Mouse (Mus musculus) megakaryocyte, embryonic 14.5 days (primary cell): ENCODE data around the gene Gapdh. TPM values are rescaled to one million over a fixed set of nuclear protein-coding genes. Genes with fewer than 3 reads are reported as not detected.

Experiments used
- H3K27me3 ChIP-seq: replicated peaks from 2 replicates; pipeline ENCODE3; 2012; ENCODE audit warnings: inconsistent platforms
- H3K36me3 ChIP-seq: replicated peaks from 2 replicates; pipeline ENCODE3; 2012; ENCODE audit warnings: low read length, inconsistent platforms, mixed read lengths
- H3K4me1 ChIP-seq: 2 replicates; pipeline ENCODE4 v1.6.1; 2012; ENCODE audit warnings: inconsistent platforms
- H3K4me3 ChIP-seq: replicated peaks from 2 replicates; pipeline ENCODE3; 2012; ENCODE audit warnings: moderate library complexity, mild to moderate bottlenecking, inconsistent platforms
- H3K9me3 ChIP-seq: 2 replicates; pipeline ENCODE4 v1.6.1; 2012; ENCODE audit warnings: inconsistent platforms
- FLI1 ChIP-seq: IDR thresholded peaks from 2 replicates; pipeline ENCODE4 v1.6.1; 2012; ENCODE audit warnings: low read length, inconsistent platforms, mixed read lengths
- GATA1 ChIP-seq: IDR thresholded peaks from 3 replicates; pipeline ENCODE4 v1.6.1; 2012; ENCODE audit warnings: mixed read lengths, low read length, inconsistent platforms, borderline replicate concordance
- polyA plus RNA-seq: library from polyadenylated mRNA; stranded (reverse); fragments of >175 nt; gene quantifications from 2 replicates; pipeline ENCODE4 v1.2.3, GENCODE M21; 2012; ENCODE audit warnings: low replicate concordance; ENCODE audit not compliant: insufficient read depth

The Gapdh gene
- polyA plus RNA-seq, 1 experiment, result 19,384 TPM

DNA sequence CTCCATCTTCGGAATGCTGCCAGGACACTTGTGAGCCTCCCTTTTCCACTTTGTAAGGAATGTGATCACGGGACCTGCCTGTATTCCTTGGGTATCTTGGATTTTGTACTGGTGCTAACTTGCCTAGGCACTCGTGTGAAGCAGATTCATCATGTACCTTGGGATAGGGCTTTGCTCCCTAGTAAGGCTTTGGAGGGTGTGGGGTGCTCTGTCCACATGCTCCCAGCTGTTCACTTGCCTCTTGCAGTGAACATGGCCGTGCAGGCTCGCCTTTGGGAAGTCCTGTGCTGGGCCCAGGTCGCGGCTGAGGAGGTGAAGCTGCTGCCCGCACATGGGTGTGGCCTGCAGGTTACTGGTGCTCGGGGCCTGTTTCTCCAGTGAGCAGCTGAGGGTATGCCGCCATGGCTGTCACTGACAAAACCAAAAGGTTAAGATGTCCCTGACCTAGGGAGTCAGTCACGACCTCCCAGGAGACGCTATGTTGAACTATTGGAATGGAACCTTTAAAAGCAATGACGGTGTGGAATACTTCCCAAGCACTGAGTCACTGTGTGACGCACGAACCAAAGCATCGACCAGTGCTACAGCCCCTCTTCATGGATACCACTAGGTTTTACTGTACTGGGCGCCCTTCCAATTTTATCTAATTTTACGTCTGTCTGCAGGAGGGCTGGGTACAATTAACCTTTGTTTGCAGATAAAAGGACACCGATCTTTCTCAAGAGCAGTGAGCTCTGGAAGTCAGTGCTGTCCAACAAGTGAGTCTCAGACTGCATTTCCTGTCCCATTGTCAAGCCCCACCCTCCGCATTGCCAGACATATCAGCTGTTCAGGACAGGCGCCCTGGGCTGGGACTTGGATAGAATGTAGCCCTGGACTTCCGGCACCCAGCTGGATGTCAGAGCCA, 5.2 kb downstream of the Gapdh start:
- H3K36me3 ChIP-seq, result peaks cover 82% of the 10 kb centered on the region

DNA sequence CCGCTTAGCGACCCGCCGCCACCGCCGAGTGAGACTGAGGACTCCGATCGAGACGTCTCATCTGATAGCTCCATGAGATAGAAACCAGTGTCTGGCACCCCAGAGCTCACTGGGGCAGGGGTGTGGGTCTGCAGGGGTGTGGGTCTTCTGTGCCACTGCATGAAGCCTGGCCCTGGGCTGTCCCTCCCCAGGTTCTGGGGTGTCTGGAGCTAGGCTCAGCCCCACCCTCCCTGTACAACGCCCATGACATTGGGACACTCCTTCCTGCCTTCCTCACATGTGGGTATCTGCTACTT, 5.8 kb downstream of the Gapdh start:
- TF ChIP-seq FLI1, result no peak
- no peak for TF ChIP-seq GATA1
- Histone ChIP-seq H3K4me1 (peaks cover 58% of the 10 kb centered on the region), H3K27me3 (no peaks in the 10 kb centered on the region), H3K4me3 (no peak overlapping the region), H3K9me3 (no peaks in the 10 kb centered on the region), H3K36me3 (peaks cover 88% of the 10 kb centered on the region)

More for the DNA sequence above, 5.2 kb downstream of the Gapdh start:
- TF ChIP-seq GATA1 (no peak), FLI1 (no peak)
- H3K4me3 ChIP-seq, result peak overlapping the region; percentile 47
- peaks cover 58% of the 10 kb centered on the region for H3K4me1 ChIP-seq
- no peaks in the 10 kb centered on the region for H3K27me3 ChIP-seq
- H3K9me3 ChIP-seq, result no peaks in the 10 kb centered on the region

DNA sequence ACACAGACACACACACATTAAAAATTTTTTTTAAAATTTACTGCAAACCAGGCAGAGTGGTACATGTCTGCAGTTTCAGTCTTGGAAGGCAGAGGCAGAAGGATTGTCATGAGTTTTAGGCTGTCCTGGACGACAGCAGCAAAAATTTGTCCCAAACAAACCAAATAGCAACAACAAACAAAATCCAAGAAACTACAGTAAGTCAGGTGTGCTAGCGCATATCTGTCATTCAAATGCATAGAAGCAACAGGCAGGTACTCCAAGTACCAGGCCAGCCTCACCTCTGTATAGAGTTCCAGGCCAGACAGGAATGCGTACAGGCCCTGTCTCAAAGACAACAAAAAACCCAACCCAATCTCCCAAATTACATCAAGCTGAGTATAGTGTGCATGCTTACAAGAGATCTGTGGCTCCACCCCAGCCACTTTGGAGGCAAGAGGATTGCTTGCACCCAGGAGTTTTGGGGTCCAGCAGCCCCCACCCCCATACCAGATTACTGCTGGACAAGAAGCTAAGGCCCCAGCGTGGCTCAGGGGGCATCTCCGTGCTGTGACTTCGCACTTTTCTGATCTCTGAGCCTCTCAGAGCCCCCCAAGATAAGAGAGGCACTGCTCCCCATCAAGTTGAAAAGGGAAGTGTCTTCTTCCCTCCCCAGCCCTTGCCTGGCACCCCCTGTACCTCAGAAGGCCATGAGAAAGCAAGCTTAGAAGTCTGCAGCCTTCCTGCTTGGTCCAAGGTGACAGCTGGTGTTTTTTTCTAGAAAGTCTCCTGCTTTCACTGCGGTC, 6.3 kb downstream of the Gapdh start:
- Histone ChIP-seq H3K4me3 (no peak overlapping the region), H3K27me3 (no peaks in the 10 kb centered on the region), H3K9me3 (no peaks in the 10 kb centered on the region), H3K4me1 (peaks cover 63% of the 10 kb centered on the region), H3K36me3 (peaks cover 91% of the 10 kb centered on the region)
- TF ChIP-seq GATA1, result no peak
- no peak for TF ChIP-seq FLI1

DNA sequence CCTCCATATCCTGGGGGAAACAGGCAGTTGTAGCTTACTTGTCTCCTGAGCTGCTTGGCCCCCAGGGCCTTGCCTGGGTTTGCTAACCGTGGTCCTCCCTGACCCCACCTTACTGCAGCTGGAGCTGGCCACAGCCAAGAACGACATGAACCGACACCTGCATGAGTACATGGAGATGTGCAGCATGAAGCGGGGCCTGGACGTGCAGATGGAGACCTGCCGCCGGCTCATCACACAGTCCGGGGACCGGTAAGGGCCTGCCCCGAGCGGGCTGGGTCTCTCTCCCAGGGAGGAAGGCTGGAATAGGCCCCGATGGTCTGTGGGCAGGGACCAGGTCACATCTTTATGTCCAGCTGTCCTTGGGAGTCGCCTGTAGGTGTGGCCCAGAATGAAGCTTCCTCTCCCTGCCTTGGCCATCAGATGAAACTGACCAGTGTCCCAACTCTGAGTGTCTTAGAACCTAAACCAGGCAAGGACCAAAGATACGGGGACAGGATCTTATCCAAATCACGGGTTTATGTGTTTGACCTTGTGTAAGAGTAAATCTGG, 7.2 kb downstream of the Gapdh start:
- TF ChIP-seq GATA1 (no peak), FLI1 (no peak)
- Histone ChIP-seq H3K9me3 (no peaks in the 10 kb centered on the region), H3K4me1 (peaks cover 62% of the 10 kb centered on the region), H3K4me3 (no peak overlapping the region), H3K27me3 (no peaks in the 10 kb centered on the region), H3K36me3 (peaks cover 88% of the 10 kb centered on the region)

DNA sequence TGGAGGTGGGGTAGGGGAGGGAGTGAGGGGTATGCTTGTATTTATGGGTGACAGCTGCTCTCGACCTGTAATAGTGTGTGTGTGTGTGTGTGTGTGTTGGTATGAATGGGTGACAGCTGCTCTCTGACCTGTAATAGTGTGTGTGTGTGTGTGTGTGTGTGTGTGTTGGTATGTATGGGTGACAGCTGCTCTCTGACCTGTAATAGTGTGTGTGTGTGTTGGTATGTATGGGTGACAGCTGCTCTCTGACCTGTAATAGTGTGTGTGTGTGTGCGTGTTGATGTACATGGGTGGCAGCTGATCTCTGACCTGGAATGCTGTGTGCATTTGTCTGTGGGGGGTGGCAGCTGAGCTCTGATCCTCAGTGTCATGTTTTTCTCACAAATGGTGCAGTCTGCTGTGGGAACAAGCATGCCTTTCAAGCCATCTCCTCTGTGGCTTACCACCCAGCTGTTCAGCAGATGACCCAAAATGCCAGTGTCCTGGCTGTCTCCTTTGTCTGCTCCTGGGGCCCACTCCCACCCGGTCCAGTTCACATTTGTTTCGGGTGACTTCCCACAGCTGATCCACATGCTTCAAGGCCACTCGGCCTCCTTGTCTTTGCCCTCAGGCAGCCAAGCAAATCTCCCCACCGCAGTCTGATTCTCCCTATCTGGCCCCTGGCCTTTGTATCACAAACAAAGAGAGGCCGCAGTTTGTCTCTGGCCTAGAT, 9.2 kb downstream of the Gapdh start:
- Histone ChIP-seq H3K9me3 (no peaks in the 10 kb centered on the region), H3K36me3 (peaks cover 92% of the 10 kb centered on the region), H3K4me1 (peaks cover 63% of the 10 kb centered on the region), H3K27me3 (no peaks in the 10 kb centered on the region), H3K4me3 (no peak overlapping the region)
- TF ChIP-seq FLI1 (no peak), GATA1 (no peak)

DNA sequence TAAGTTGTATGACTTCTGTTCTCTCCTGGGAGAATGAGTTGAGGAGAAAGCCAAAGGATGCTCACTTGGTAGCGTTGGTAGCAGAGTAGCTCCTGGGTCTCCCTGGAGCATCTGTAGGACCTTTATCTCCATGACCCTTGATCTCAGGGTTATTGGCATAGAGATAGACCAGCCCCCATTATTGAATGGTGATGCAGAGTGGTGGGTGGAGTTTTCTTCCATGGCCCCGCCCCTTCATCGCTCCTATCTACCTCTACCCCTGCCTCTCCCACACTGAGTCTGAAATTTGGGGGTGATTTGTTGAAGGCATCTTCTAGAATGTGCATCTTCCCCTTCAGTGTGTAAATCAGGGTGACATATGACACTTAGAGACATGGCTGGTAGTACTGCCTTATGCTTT, 9.8 kb downstream of the Gapdh start:
- TF ChIP-seq FLI1 (no peak), GATA1 (no peak)
- peaks cover 92% of the 10 kb centered on the region for H3K36me3 ChIP-seq
- no peaks in the 10 kb centered on the region for H3K9me3 ChIP-seq
- no peak overlapping the region for H3K4me3 ChIP-seq
- H3K27me3 ChIP-seq, result no peaks in the 10 kb centered on the region
- H3K4me1 ChIP-seq, result peaks cover 67% of the 10 kb centered on the region

DNA sequence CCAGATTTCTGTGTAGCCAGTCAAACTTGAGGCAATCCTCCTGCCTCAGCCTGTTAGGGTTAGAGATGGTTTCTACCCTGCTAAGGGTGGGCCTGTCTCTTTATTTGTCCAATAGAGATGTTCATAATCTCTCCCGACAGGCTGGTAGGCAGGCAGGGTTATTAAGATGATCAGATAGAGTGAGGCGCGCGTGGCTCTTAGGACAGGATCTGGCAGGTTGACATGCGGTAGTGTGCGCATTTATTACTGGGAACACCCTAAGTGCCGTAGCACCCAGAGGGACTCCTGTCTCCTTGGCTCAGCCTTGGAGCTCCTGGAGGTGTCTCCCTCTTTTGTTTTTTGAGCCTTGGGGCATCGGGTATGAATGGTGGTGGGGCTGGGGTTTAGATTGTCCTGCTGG, 11.0 kb downstream of the Gapdh start:
- no peaks in the 10 kb centered on the region for H3K9me3 ChIP-seq
- no peak overlapping the region for H3K4me3 ChIP-seq
- H3K4me1 ChIP-seq, result peaks cover 61% of the 10 kb centered on the region
- TF ChIP-seq GATA1 (no peak), FLI1 (no peak)
- H3K27me3 ChIP-seq, result no peaks in the 10 kb centered on the region
- H3K36me3 ChIP-seq, result peaks cover 91% of the 10 kb centered on the region

DNA sequence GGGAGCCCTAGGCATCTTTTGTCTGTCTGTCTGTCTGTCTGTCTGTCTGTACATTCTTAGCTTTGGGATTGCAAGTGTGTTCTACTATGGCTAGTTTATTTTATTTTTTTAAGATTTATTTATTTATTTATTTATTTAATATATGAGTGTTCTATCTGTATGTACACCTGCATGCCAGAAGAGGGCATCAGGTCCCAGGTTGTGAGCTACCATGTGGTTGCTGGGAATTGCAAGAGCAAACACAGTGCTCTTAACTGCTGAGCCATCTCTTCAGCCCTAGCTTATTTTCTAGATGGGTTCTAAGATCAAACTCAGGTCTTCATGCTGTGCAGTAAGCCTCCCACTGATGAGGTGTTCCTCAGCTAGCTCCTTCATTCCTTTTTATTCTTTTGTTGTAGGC, 11.7 kb downstream of the Gapdh start:
- H3K4me3 ChIP-seq, result no peak overlapping the region
- H3K9me3 ChIP-seq, result no peaks in the 10 kb centered on the region
- peaks cover 89% of the 10 kb centered on the region for H3K36me3 ChIP-seq
- TF ChIP-seq FLI1, result no peak
- TF ChIP-seq GATA1, result no peak
- H3K27me3 ChIP-seq, result no peaks in the 10 kb centered on the region
- H3K4me1 ChIP-seq, result peaks cover 59% of the 10 kb centered on the region

DNA sequence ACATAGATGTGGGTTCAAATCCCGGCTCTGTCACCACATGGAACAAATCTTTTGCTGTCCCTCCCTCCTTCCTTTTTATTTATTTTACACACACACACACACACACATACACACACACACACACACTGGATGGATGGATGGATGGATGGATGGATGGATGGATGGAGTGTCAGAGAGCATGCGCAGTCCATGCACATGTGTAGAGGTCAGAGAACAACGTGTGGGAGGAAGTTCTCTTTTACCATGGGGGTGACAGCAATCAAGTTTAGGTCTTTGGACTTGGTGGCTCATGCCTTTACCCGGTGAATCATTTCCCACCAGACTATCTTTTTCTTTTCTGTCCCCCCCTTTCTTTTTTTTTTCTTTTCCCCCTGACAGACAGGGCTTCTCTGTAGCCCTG, 12.6 kb downstream of the Gapdh start:
- Histone ChIP-seq H3K9me3 (no peaks in the 10 kb centered on the region), H3K36me3 (peaks cover 89% of the 10 kb centered on the region), H3K4me3 (no peak overlapping the region), H3K27me3 (no peaks in the 10 kb centered on the region), H3K4me1 (peaks cover 60% of the 10 kb centered on the region)
- no peak for TF ChIP-seq GATA1
- TF ChIP-seq FLI1, result no peak
